Mouse (Mus musculus) neural tube, embryonic 11.5 days (tissue): ENCODE measurements around the gene Msantd1. TPM values are rescaled to one million over a fixed set of nuclear protein-coding genes. Genes with fewer than 3 reads are reported as not detected.
A peak's percentile ranks its signal among the peaks of the same experiment; 100 is the strongest.

Experiments used
- ATAC-seq: fragments of 200-750 bp; cut with Nextera tagmentation; 2 replicates; pipeline ENCODE4 v1.8.0; 2017; ENCODE audit warnings: moderate number of reproducible peaks, mild to moderate bottlenecking, moderate TSS enrichment, moderate library complexity; ENCODE audit not compliant: insufficient read depth, low FRiP score, low TSS enrichment
- DNase-seq: peaks from one replicate; pipeline ENCODE4 v3.0.0-alpha.2; 2015; ENCODE audit warnings: low spot score
- H3K27ac ChIP-seq: fragments of 300-500 bp; sonication (generic); 2 replicates; pipeline ENCODE4 v1.5.1; 2014; ENCODE audit warnings: low read depth, mild to moderate bottlenecking, low read length
- H3K27me3 ChIP-seq: fragments of 300-500 bp; sonication (generic); 2 replicates; pipeline ENCODE4 v1.6.1; 2014; ENCODE audit warnings: mild to moderate bottlenecking, low read length, mixed read lengths; ENCODE audit not compliant: control insufficient read depth, insufficient read depth
- H3K36me3 ChIP-seq: fragments of 300-500 bp; sonication (generic); 2 replicates; pipeline ENCODE4 v1.6.1; 2014; ENCODE audit warnings: mild to moderate bottlenecking, low read length, moderate library complexity, mixed read lengths; ENCODE audit not compliant: control insufficient read depth, insufficient read depth
- H3K4me1 ChIP-seq: fragments of 300-500 bp; sonication (generic); 2 replicates; pipeline ENCODE4 v1.6.1; 2014; ENCODE audit warnings: low read length, mixed read lengths; ENCODE audit not compliant: control insufficient read depth, insufficient read depth
- H3K4me2 ChIP-seq: fragments of 300-500 bp; sonication (generic); 2 replicates; pipeline ENCODE4 v1.6.1; 2014; ENCODE audit warnings: low read depth, mild to moderate bottlenecking, moderate library complexity
- H3K4me3 ChIP-seq: fragments of 300-500 bp; sonication (generic); 2 replicates; pipeline ENCODE4 v1.5.1; 2014; ENCODE audit warnings: low read depth, low read length
- H3K9ac ChIP-seq: fragments of 300-500 bp; sonication (generic); 2 replicates; pipeline ENCODE4 v1.6.1; 2014; ENCODE audit warnings: mild to moderate bottlenecking, low read length
- H3K9me3 ChIP-seq: fragments of 300-500 bp; sonication (generic); 2 replicates; pipeline ENCODE4 v1.6.1; 2016; ENCODE audit warnings: low read length; ENCODE audit not compliant: control insufficient read depth
- WGBS: fragments of 180-500 bp; shearing (Covaris S2); extraction: QIAGEN DNeasy Blood & Tissue Kit; methylation state at CpG from one replicate; pipeline ENCODE4 v1.1.7; 2014; 5-methylcytosine and 5-hydroxymethylcytosine counted together
- polyA plus RNA-seq: library from polyadenylated mRNA; unstranded; fragments of >200 nt; fragmentation: Nextera tagmentation; extraction: Ambion mirVana; gene quantifications from 2 replicates; pipeline ENCODE4 v1.2.1, GENCODE M21; 2014

Msantd1 gene
- polyA plus RNA-seq, 1 experiment from 2014 or later = 2.9 TPM

DNA sequence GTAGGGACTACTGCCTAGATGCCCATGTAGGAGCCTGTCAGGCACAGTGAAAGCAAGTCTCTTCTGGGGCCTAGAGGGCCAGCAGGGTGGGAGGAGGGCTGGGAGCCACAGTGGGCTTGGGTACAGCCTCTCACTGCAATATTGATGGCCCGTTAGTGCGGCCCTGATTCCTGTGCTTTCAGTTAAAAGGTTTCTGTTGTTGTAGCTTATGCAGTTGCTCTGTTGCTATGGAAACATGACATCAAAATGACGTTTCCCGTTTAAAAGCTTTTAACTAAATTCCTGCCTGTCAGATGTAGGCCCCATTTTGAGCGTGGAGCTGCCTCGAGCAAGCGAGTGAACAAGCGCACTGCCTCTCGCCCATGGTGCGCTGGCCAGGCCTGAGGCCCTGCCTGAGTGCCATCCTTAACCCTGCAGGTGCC lies 9.4 kb downstream of the Msantd1 start:
- Histone ChIP-seq H3K4me2 (no peak overlapping the region), H3K9me3 (no peaks in the 10 kb centered on the region), H3K4me3 (no peak overlapping the region), H3K27ac (no peak overlapping the region), H3K27me3 (no peaks in the 10 kb centered on the region), H3K9ac (no peak overlapping the region), H3K4me1 (peaks cover 4% of the 10 kb centered on the region; the same call in 1 of the 2 replicates), H3K36me3 (no peaks in the 10 kb centered on the region)
- WGBS = 70% methylated on average over 10 of the region's 10 CpGs
- no peak for ATAC-seq
- DNase-seq = no peak

DNA sequence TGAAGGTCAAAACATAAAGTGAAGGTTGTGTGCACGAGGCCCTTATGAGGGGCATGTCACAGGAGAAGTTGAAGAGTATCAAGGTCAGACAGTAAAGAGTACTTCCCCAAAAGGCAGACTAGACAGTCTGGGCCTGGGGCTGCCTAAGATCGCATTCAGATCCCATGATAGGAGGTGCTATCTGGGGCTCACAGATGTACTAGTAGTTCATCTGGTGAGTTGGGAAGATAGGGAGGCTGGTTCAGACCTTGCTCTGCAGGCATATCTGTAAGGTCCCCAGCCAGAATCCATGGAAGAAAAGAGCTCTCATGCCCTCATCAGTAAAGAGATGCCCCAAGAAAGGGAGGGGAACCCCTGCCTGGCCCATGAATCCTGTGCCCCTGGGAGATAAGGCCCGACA lies 11.0 kb downstream of the Msantd1 start:
- 92% methylated on average over 3 of the region's 3 CpGs for WGBS
- Histone ChIP-seq H3K36me3 (no peaks in the 10 kb centered on the region), H3K4me2 (no peak overlapping the region), H3K9me3 (no peaks in the 10 kb centered on the region), H3K27me3 (no peaks in the 10 kb centered on the region), H3K4me1 (peaks cover 4% of the 10 kb centered on the region), H3K9ac (no peak overlapping the region), H3K27ac (no peak overlapping the region), H3K4me3 (no peak overlapping the region)
- no peak for DNase-seq
- no peak for ATAC-seq

DNA sequence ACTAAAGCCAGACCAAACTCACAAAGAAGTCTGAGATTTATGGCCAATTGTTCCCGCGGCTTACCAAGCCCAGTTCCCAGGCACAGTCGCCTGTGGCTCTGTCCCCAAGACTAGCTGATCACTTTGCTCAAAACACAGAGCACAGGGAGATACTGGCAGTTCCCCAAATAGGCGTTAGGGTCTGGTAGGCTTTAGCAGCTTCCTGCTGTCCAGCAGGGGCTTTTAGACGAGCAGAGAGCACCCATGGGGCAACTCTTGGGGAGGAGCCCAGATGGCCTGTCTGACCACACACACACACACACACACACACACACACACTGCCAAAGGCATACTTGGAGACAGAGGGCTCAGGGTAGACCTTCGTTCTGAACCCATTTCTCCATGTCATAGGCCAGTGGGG lies 14.7 kb downstream of the Msantd1 start:
- H3K4me1 ChIP-seq = no peaks in the 10 kb centered on the region; the same call in 1 of the 2 replicates
- H3K27ac ChIP-seq = 0 out of 2 replicates have a peak overlapping the region, but pooled peaks have one; percentile 14
- H3K4me2 ChIP-seq = no peak overlapping the region
- no peak overlapping the region for H3K9ac ChIP-seq
- peak; percentile 23; the same call in 1 of the 2 replicates for ATAC-seq
- H3K9me3 ChIP-seq = no peaks in the 10 kb centered on the region
- 33% methylated on average over 6 of the region's 6 CpGs for WGBS
- no peaks in the 10 kb centered on the region for H3K27me3 ChIP-seq
- DNase-seq = no peak
- no peak overlapping the region for H3K4me3 ChIP-seq
- no peaks in the 10 kb centered on the region for H3K36me3 ChIP-seq

DNA sequence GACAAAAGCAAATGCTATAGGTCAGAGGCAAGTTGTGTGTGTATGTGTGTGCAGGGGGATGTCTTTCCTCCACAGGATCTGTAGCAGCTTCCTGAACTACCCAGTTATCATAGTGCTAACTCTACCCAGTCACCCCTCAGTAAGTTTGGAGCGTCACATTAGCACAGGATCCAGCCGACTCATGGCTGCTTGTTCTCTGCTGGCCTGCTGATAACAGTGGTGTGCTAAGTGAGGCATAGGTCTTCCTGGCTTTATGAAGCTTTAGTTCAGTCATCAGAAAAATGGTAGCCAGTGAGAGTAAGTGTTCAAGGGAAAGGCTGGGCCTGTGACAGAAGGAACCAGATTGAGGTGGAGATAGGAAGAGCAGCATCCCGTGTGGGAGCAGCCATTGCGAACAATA lies 16.1 kb downstream of the Msantd1 start:
- H3K4me3 ChIP-seq = no peak overlapping the region
- H3K4me2 ChIP-seq = no peak overlapping the region
- no peaks in the 10 kb centered on the region for H3K27me3 ChIP-seq
- H3K9me3 ChIP-seq = no peaks in the 10 kb centered on the region
- H3K36me3 ChIP-seq = no peaks in the 10 kb centered on the region
- no peak overlapping the region for H3K27ac ChIP-seq
- no peak overlapping the region for H3K9ac ChIP-seq
- 93% methylated on average over 4 of the region's 4 CpGs for WGBS
- DNase-seq (no peak), ATAC-seq (no peak)
- no peaks in the 10 kb centered on the region; the same call in 1 of the 2 replicates for H3K4me1 ChIP-seq

DNA sequence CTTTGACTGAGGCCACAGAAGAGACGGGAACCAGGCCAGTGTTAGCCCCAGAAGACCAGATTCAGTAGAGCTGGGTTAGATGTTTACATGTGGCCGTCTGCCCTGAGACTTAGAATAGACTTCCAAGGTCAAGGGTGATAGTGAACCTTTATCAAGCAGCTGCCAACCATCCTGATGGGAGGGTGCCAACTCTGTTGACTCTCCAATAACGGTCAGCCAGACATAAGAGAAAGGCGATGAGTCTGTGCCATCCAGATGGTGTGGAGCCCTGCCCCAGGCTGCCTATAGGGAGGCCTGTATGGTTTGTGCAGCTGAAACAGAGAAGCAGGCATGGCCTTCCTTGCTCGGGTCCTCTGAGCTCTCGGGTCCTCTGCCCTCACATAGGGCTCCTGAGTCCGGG lies 16.7 kb downstream of the Msantd1 start:
- ATAC-seq = no peak
- H3K9ac ChIP-seq = no peak overlapping the region
- H3K9me3 ChIP-seq = no peaks in the 10 kb centered on the region
- H3K4me2 ChIP-seq = no peak overlapping the region
- no peak overlapping the region for H3K27ac ChIP-seq
- H3K4me1 ChIP-seq = no peaks in the 10 kb centered on the region; the same call in 1 of the 2 replicates
- 92% methylated on average over 7 of the region's 7 CpGs for WGBS
- no peaks in the 10 kb centered on the region for H3K27me3 ChIP-seq
- no peak for DNase-seq
- H3K36me3 ChIP-seq = no peaks in the 10 kb centered on the region
- no peak overlapping the region for H3K4me3 ChIP-seq

DNA sequence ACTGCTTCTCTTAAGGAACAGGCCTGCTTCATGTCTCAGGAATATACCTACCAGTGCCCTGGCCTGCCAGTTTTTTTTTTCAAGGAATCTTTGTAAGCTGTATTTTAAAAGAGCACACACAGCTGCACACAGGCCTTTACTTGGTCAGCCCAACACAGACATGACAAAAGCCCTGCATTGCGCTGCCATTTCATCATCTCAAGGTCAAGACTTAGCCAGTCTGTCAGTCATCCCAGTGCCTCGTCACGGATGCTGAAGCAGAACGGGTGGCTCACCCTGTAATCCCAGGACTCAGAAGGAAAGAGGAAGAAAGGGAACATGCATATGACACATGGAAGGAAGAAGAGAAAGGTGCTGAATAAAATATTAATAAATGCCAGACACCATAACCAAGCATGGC lies 19.8 kb downstream of the Msantd1 start:
- no peaks in the 10 kb centered on the region for H3K27me3 ChIP-seq
- H3K9me3 ChIP-seq = no peaks in the 10 kb centered on the region
- no peak for DNase-seq
- H3K9ac ChIP-seq = no peak overlapping the region
- no peak for ATAC-seq
- H3K4me1 ChIP-seq = no peaks in the 10 kb centered on the region; the same call in 1 of the 2 replicates
- H3K36me3 ChIP-seq = no peaks in the 10 kb centered on the region
- 91% methylated on average over 4 of the region's 4 CpGs for WGBS
- no peak overlapping the region for H3K4me2 ChIP-seq
- H3K4me3 ChIP-seq = no peak overlapping the region
- H3K27ac ChIP-seq = no peak overlapping the region

DNA sequence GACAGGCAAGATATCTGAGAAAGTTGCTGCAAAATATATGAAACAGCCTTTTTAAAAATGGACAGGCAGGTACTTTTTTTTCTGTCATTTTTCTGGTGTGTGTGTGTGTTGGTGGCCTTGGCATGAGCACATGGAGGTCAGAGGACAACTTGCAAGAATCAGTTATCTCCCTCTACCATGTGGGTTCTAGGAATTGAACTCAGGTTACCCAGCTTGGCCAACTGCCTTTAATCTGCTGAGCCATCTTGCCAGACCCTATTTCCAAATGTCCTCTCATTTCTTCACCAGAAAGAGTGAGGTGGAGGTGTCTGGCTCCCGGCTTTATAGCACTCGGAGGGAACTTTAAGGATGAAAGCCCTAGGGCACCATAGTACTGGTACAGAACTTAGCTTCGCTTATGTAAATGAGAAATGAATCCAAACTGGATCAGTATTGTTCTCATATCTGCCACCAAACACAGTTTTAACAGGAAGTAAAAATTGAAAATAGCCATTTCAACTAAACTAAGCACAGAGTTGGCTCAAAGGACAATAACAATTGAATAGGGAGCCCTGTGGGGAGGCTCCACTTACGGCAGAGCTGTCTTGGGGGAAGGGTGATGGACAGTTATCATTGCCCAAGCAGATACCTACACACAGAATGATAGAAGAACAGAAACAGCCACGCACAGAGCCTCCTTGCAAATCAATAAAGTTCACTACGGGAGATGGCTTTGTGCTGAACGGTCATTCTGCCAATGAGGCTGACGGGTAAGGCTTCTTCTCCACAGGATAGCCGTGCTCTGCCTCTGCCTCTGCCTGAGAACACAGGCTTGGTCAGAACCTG lies 22.6 kb downstream of the Msantd1 start:
- no peaks in the 10 kb centered on the region for H3K27me3 ChIP-seq
- no peak overlapping the region for H3K27ac ChIP-seq
- no peaks in the 10 kb centered on the region for H3K4me1 ChIP-seq
- no peak for DNase-seq
- no peaks in the 10 kb centered on the region for H3K9me3 ChIP-seq
- no peak overlapping the region for H3K9ac ChIP-seq
- no peaks in the 10 kb centered on the region for H3K36me3 ChIP-seq
- no peak overlapping the region for H3K4me2 ChIP-seq
- WGBS = 75% methylated on average over 9 of the region's 9 CpGs
- H3K4me3 ChIP-seq = no peak overlapping the region
- ATAC-seq = no peak

DNA sequence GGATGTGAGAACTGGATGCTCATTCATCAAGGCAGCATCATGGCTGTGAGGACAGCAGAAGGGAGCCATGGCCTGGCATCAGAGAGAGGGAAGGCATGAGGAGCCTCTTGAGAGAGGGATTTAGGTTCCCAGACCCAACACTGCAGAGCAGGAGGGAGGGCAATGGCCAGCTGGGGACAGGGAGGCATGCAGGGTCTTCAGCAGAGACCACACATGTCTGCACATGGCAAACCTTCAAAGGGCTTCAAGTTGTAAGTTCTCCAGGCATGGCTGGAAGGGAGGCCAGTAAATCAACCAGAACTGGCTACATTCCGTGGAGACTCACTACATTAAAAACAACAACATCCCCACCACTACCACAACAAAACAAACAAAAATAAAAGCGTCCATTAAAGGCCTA lies 23.3 kb downstream of the Msantd1 start:
- Histone ChIP-seq H3K4me2 (no peak overlapping the region), H3K27ac (no peak overlapping the region), H3K4me1 (no peaks in the 10 kb centered on the region), H3K27me3 (no peaks in the 10 kb centered on the region), H3K36me3 (no peaks in the 10 kb centered on the region), H3K9me3 (no peaks in the 10 kb centered on the region), H3K9ac (no peak overlapping the region), H3K4me3 (no peak overlapping the region)
- no peak for ATAC-seq
- no peak for DNase-seq
- 62% methylated on average over 2 of the region's 2 CpGs for WGBS
